Mouse (Mus musculus) heart, embryonic 13.5 days (tissue): Measurements from ENCODE around the gene Eid2b. TPM values are rescaled to one million over a fixed set of nuclear protein-coding genes. Genes with fewer than 3 reads are reported as not detected.

Source experiments
- ATAC-seq: fragments of 200-750 bp; cut with Nextera tagmentation; 2 replicates; pipeline ENCODE4 v1.8.0; 2017; ENCODE audit warnings: moderate TSS enrichment; ENCODE audit not compliant: insufficient number of reproducible peaks, low FRiP score, low TSS enrichment; ENCODE audit errors: extremely low read depth
- H3K27ac ChIP-seq: fragments of 300-500 bp; sonication (generic); replicated peaks from 2 replicates; pipeline ENCODE4 v1.5.1; 2015; ENCODE audit warnings: moderate library complexity, mild to moderate bottlenecking, inconsistent platforms
- H3K27me3 ChIP-seq: fragments of 300-500 bp; sonication (generic); replicated peaks from 2 replicates; pipeline ENCODE4 v1.6.1; 2015; ENCODE audit warnings: mild to moderate bottlenecking, inconsistent platforms
- H3K36me3 ChIP-seq: fragments of 300-500 bp; sonication (generic); 2 replicates; pipeline ENCODE4 v1.6.1; 2015; ENCODE audit warnings: mild to moderate bottlenecking, inconsistent platforms
- H3K4me1 ChIP-seq: fragments of 300-500 bp; sonication (generic); 2 replicates; pipeline ENCODE4 v1.6.1; 2015; ENCODE audit warnings: inconsistent platforms
- H3K4me2 ChIP-seq: fragments of 300-500 bp; sonication (generic); 2 replicates; pipeline ENCODE4 v1.6.1; 2015; ENCODE audit warnings: inconsistent platforms, mild to moderate bottlenecking, moderate library complexity
- H3K4me3 ChIP-seq: fragments of 300-500 bp; sonication (generic); 2 replicates; pipeline ENCODE4 v1.5.1; 2015; ENCODE audit warnings: moderate library complexity, mild to moderate bottlenecking, inconsistent platforms
- H3K9ac ChIP-seq: fragments of 300-500 bp; sonication (generic); 2 replicates; pipeline ENCODE4 v1.6.1; 2015; ENCODE audit warnings: inconsistent platforms, mild to moderate bottlenecking, moderate library complexity
- H3K9me3 ChIP-seq: fragments of 300-500 bp; sonication (generic); 2 replicates; pipeline ENCODE4 v1.6.1; 2016; ENCODE audit warnings: inconsistent platforms
- WGBS: fragments of 180-500 bp; shearing (Covaris S2); methylation state at CpG from one replicate; pipeline ENCODE4 v1.1.7; 2015; ENCODE audit warnings: mixed read lengths; 5-methylcytosine and 5-hydroxymethylcytosine counted together
- polyA plus RNA-seq: library from polyadenylated mRNA; unstranded; fragments of >200 nt; fragmentation: Nextera tagmentation; extraction: Ambion mirVana; gene quantifications from 2 replicates; pipeline ENCODE4 v1.2.1, GENCODE M21; 2015

The Eid2b gene
- polyA plus RNA-seq, 1 experiment from 2014 or later, result 7.6 TPM

- no peak overlapping the region for H3K9ac ChIP-seq
- no peak overlapping the region for H3K4me2 ChIP-seq
- no peaks in the 10 kb centered on the region for H3K9me3 ChIP-seq
- no peak overlapping the region for H3K4me3 ChIP-seq
- H3K36me3 ChIP-seq, result peaks cover 85% of the 10 kb centered on the region
- H3K27ac ChIP-seq, result no peak overlapping the region
- WGBS, result 98% methylated on average over 2 of the region's 2 CpGs
- no peak for ATAC-seq
- no peaks in the 10 kb centered on the region for H3K27me3 ChIP-seq
- H3K4me1 ChIP-seq, result no peaks in the 10 kb centered on the region
These were observed 50.7 kb downstream of the Eid2b start for GRCm38 (mm10) chr7:28328260-28328659.

Other genes starting within 250 kb of the Eid2b start
- 232 and 244 TPM in 2 replicates for gene Psmc4, start 227.6 kb upstream of the Eid2b start, polyA plus RNA-seq
- 0.11 TPM in 1 of 2 replicates, not detected in the other for gene Fcgbp, start 206.5 kb upstream of the Eid2b start, polyA plus RNA-seq
- 0.05 TPM in 1 of 2 replicates, not detected in the other for gene 9530053A07Rik, start 148.3 kb upstream of the Eid2b start, polyA plus RNA-seq
- 81.3 and 86.7 TPM in 2 replicates for gene Fbl, start 108.0 kb upstream of the Eid2b start, polyA plus RNA-seq
- 8.8 and 9.0 TPM in 2 replicates for gene Dyrk1b, start 98.3 kb upstream of the Eid2b start, polyA plus RNA-seq
- gene Eid2, start 9.9 kb upstream of the Eid2b start, polyA plus RNA-seq, result 1.1 and 1.2 TPM in 2 replicates
- not detected in 2 replicates for gene Selenov, start 13.4 kb downstream of the Eid2b start, polyA plus RNA-seq
- 0.05 and 0.19 TPM in 2 replicates for gene Dll3, start 24.5 kb downstream of the Eid2b start, polyA plus RNA-seq
- gene Timm50, start 34.3 kb downstream of the Eid2b start, polyA plus RNA-seq, result 114 and 131 TPM in 2 replicates
- gene Supt5, start 61.0 kb downstream of the Eid2b start, polyA plus RNA-seq, result 60.1 and 62.3 TPM in 2 replicates
- 599 and 651 TPM in 2 replicates for gene Rps16, start 72.9 kb downstream of the Eid2b start, polyA plus RNA-seq
- 43.5 and 49.3 TPM in 2 replicates for gene Plekhg2, start 94.9 kb downstream of the Eid2b start, polyA plus RNA-seq
- 11.9 and 13.6 TPM in 2 replicates for gene Zfp36, start 102.5 kb downstream of the Eid2b start, polyA plus RNA-seq
- gene Med29, start 115.0 kb downstream of the Eid2b start, polyA plus RNA-seq, result 49.9 and 54.2 TPM in 2 replicates
- 73.4 and 75.1 TPM in 2 replicates for gene Paf1, start 115.2 kb downstream of the Eid2b start, polyA plus RNA-seq
- gene Gmfg, start 159.7 kb downstream of the Eid2b start, polyA plus RNA-seq, result 6.9 and 8.4 TPM in 2 replicates
- gene Lrfn1, start 174.2 kb downstream of the Eid2b start, polyA plus RNA-seq, result 0.94 and 1.1 TPM in 2 replicates
- not detected in 2 replicates for gene Ifnl2, start 232.7 kb downstream of the Eid2b start, polyA plus RNA-seq
- gene Ifnl3, start 245.1 kb downstream of the Eid2b start, polyA plus RNA-seq, result not detected in 2 replicates